Mouse (Mus musculus) limb, embryonic 14.5 days (tissue): ENCODE measurements at regions not wholly inside any gene's neighbourhood (a gene's known extent, or its start where the extent isn't known, plus 50 kb on each side); places are given as distances from the start of the nearest gene placed in this dataset.

ENCODE experiments used
- ATAC-seq: fragments of 200-750 bp; cut with Nextera tagmentation; 2 replicates; pipeline ENCODE4 v1.8.0; 2017; ENCODE audit warnings: low read depth, moderate number of reproducible peaks, moderate TSS enrichment; ENCODE audit not compliant: low FRiP score
- DNase-seq: peaks from one replicate; pipeline ENCODE4 v3.0.0-alpha.2; 2015; ENCODE audit warnings: low spot score
- H3K27ac ChIP-seq: fragments of 300-500 bp; sonication (generic); replicated peaks from 2 replicates; pipeline ENCODE4 v1.5.1; 2014; ENCODE audit warnings: low read depth, mild to moderate bottlenecking, low read length, moderate library complexity, mixed read lengths
- H3K27me3 ChIP-seq: fragments of 300-500 bp; sonication (generic); 2 replicates; pipeline ENCODE4 v1.6.1; 2014; ENCODE audit warnings: low read length, mixed read lengths; ENCODE audit not compliant: control insufficient read depth, insufficient read depth
- H3K36me3 ChIP-seq: fragments of 300-500 bp; sonication (generic); 2 replicates; pipeline ENCODE4 v1.6.1; 2014; ENCODE audit warnings: mild to moderate bottlenecking, low read length, moderate library complexity, mixed read lengths; ENCODE audit not compliant: control insufficient read depth, insufficient read depth
- H3K4me1 ChIP-seq: fragments of 300-500 bp; sonication (generic); 2 replicates; pipeline ENCODE4 v1.6.1; 2014; ENCODE audit warnings: antibody characterized with exemption, low read length, mixed read lengths; ENCODE audit not compliant: control insufficient read depth, insufficient read depth
- H3K4me2 ChIP-seq: fragments of 300-500 bp; sonication (generic); replicated peaks from 2 replicates; pipeline ENCODE4 v1.6.1; 2014; ENCODE audit warnings: low read depth, mild to moderate bottlenecking, low read length, moderate library complexity; ENCODE audit not compliant: severe bottlenecking
- H3K4me3 ChIP-seq: fragments of 300-500 bp; sonication (generic); replicated peaks from 2 replicates; pipeline ENCODE4 v1.5.1; 2014; ENCODE audit warnings: low read length
- H3K9ac ChIP-seq: fragments of 300-500 bp; sonication (generic); 2 replicates; pipeline ENCODE4 v1.6.1; 2014; ENCODE audit warnings: mild to moderate bottlenecking, low read depth, low read length, moderate library complexity; ENCODE audit not compliant: severe bottlenecking
- H3K9me3 ChIP-seq: fragments of 300-500 bp; sonication (generic); 2 replicates; pipeline ENCODE4 v1.6.1; 2016; ENCODE audit warnings: low read length; ENCODE audit not compliant: control insufficient read depth
- POLR2A ChIP-seq: fragments of 200-500 bp; IDR thresholded peaks from 2 replicates; pipeline ENCODE4 v1.8.0; 2012; ENCODE audit warnings: inconsistent platforms, mild to moderate bottlenecking, moderate library complexity, borderline replicate concordance; ENCODE audit not compliant: insufficient read depth, insufficient read length; ENCODE audit errors: extremely low read depth
- WGBS: fragments of 180-500 bp; shearing (Covaris S2); extraction: QIAGEN DNeasy Blood & Tissue Kit; methylation state at CpG from one replicate; pipeline ENCODE4 v1.1.7; 2014; 5-methylcytosine and 5-hydroxymethylcytosine counted together

- Histone ChIP-seq H3K36me3 (no peaks in the 10 kb centered on the region), H3K27ac (no peak overlapping the region), H3K27me3 (no peaks in the 10 kb centered on the region), H3K4me1 (no peaks in the 10 kb centered on the region), H3K9ac (no peak overlapping the region), H3K9me3 (no peaks in the 10 kb centered on the region), H3K4me2 (no peak overlapping the region), H3K4me3 (no peak overlapping the region)
- ATAC-seq (no peak), DNase-seq (no peak)
- TF ChIP-seq POLR2A, result no peak
These were observed 509.7 kb upstream of the Fam174a start for GRCm38 (mm10) chr1:94803722-94804121.

GRCm38 (mm10) chr1:94804877-94805276, 508.5 kb upstream of the Fam174a start:
- 59% methylated on average over 1 of the region's 1 CpGs for WGBS
- no peak for DNase-seq

GRCm38 (mm10) chr1:94827628-94828027, 485.8 kb upstream of the Fam174a start:
- DNase-seq (no peak), ATAC-seq (no peak)
- TF ChIP-seq POLR2A, result no peak
- H3K9me3 ChIP-seq, result no peaks in the 10 kb centered on the region
- H3K9ac ChIP-seq, result no peak overlapping the region
- no peaks in the 10 kb centered on the region for H3K27me3 ChIP-seq
- no peaks in the 10 kb centered on the region for H3K36me3 ChIP-seq
- H3K4me2 ChIP-seq, result no peak overlapping the region
- no peaks in the 10 kb centered on the region for H3K4me1 ChIP-seq
- no peak overlapping the region for H3K4me3 ChIP-seq
- no peak overlapping the region for H3K27ac ChIP-seq

More at GRCm38 (mm10) chr1:94804877-94805276, 508.5 kb upstream of the Fam174a start:
- Histone ChIP-seq H3K4me2 (no peak overlapping the region), H3K27ac (no peak overlapping the region), H3K4me3 (no peak overlapping the region), H3K4me1 (no peaks in the 10 kb centered on the region), H3K36me3 (no peaks in the 10 kb centered on the region), H3K27me3 (no peaks in the 10 kb centered on the region), H3K9ac (no peak overlapping the region), H3K9me3 (no peaks in the 10 kb centered on the region)
- ATAC-seq, result no peak
- no peak for TF ChIP-seq POLR2A

- ATAC-seq (no peak), DNase-seq (no peak)
- no peak overlapping the region for H3K27ac ChIP-seq
- no peaks in the 10 kb centered on the region for H3K36me3 ChIP-seq
- no peak overlapping the region for H3K9ac ChIP-seq
- H3K4me3 ChIP-seq, result no peak overlapping the region
- TF ChIP-seq POLR2A, result no peak
- H3K9me3 ChIP-seq, result no peaks in the 10 kb centered on the region
- no peak overlapping the region for H3K4me2 ChIP-seq
- H3K27me3 ChIP-seq, result no peaks in the 10 kb centered on the region
- 73% methylated on average over 4 of the region's 4 CpGs for WGBS
- no peaks in the 10 kb centered on the region for H3K4me1 ChIP-seq
These were observed 477.4 kb upstream of the Fam174a start for GRCm38 (mm10) chr1:94835982-94836381.

- no peaks in the 10 kb centered on the region for H3K36me3 ChIP-seq
- no peaks in the 10 kb centered on the region for H3K27me3 ChIP-seq
- no peak overlapping the region for H3K4me2 ChIP-seq
- no peak overlapping the region for H3K9ac ChIP-seq
- no peak for DNase-seq
- H3K4me3 ChIP-seq, result no peak overlapping the region
- no peaks in the 10 kb centered on the region for H3K4me1 ChIP-seq
- no peak for ATAC-seq
- H3K27ac ChIP-seq, result no peak overlapping the region
- TF ChIP-seq POLR2A, result no peak
- WGBS, result 71% methylated on average over 1 of the region's 1 CpGs
- no peaks in the 10 kb centered on the region for H3K9me3 ChIP-seq
These were observed 461.9 kb upstream of the Fam174a start for GRCm38 (mm10) chr1:94851522-94851921.

GRCm38 (mm10) chr1:94858464-94858863, 455.0 kb upstream of the Fam174a start:
- DNase-seq, result no peak
- H3K4me1 ChIP-seq, result no peaks in the 10 kb centered on the region
- no peak overlapping the region for H3K4me3 ChIP-seq
- no peak overlapping the region for H3K27ac ChIP-seq
- no peak for ATAC-seq
- no peak overlapping the region for H3K4me2 ChIP-seq
- WGBS, result 80% methylated on average over 2 of the region's 2 CpGs
- no peaks in the 10 kb centered on the region for H3K36me3 ChIP-seq
- H3K9me3 ChIP-seq, result no peaks in the 10 kb centered on the region
- H3K27me3 ChIP-seq, result no peaks in the 10 kb centered on the region
- no peak for TF ChIP-seq POLR2A
- no peak overlapping the region for H3K9ac ChIP-seq
